Mouse (Mus musculus) intestine, embryonic 15.5 days (tissue): ENCODE results near the gene Rph3a. TPM values are rescaled to one million over a fixed set of nuclear protein-coding genes. Genes with fewer than 3 reads are reported as not detected.
"Not testable (repeated sequence)": the region's sequence is repeated elsewhere in the genome, so short reads cannot be mapped to it uniquely, and the experiment has no call there.

Source experiments
- ATAC-seq: fragments of 200-750 bp; cut with Nextera tagmentation; 2 replicates; pipeline ENCODE4 v1.8.0; 2017; ENCODE audit warnings: moderate TSS enrichment, moderate library complexity
- H3K27ac ChIP-seq: fragments of 300-500 bp; sonication (generic); 2 replicates; pipeline ENCODE4 v1.5.1; 2015; ENCODE audit warnings: mild to moderate bottlenecking, inconsistent platforms
- H3K27me3 ChIP-seq: fragments of 300-500 bp; sonication (generic); replicated peaks from 2 replicates; pipeline ENCODE4 v1.6.1; 2015; ENCODE audit warnings: inconsistent platforms
- H3K36me3 ChIP-seq: fragments of 300-500 bp; sonication (generic); 2 replicates; pipeline ENCODE4 v1.6.1; 2015; ENCODE audit warnings: inconsistent platforms
- H3K4me1 ChIP-seq: fragments of 300-500 bp; sonication (generic); replicated peaks from 2 replicates; pipeline ENCODE4 v1.6.1; 2015; ENCODE audit warnings: inconsistent platforms
- H3K4me2 ChIP-seq: fragments of 300-500 bp; sonication (generic); replicated peaks from 2 replicates; pipeline ENCODE4 v1.6.1; 2015; ENCODE audit warnings: mild to moderate bottlenecking, inconsistent platforms
- H3K4me3 ChIP-seq: fragments of 300-500 bp; sonication (generic); replicated peaks from 2 replicates; pipeline ENCODE4 v1.5.1; 2015; ENCODE audit warnings: inconsistent platforms
- H3K9ac ChIP-seq: fragments of 300-500 bp; sonication (generic); 2 replicates; pipeline ENCODE4 v1.6.1; 2015; ENCODE audit warnings: inconsistent platforms
- H3K9me3 ChIP-seq: fragments of 300-500 bp; sonication (generic); 2 replicates; pipeline ENCODE4 v1.6.1; 2016; ENCODE audit warnings: inconsistent platforms
- WGBS: fragments of 180-500 bp; shearing (Covaris S2); methylation state at CpG from one replicate; pipeline ENCODE4 v1.1.7; 2015; 5-methylcytosine and 5-hydroxymethylcytosine counted together
- polyA plus RNA-seq: library from polyadenylated mRNA; unstranded; fragments of >200 nt; fragmentation: Nextera tagmentation; extraction: Ambion mirVana; gene quantifications from 2 replicates; pipeline ENCODE4 v1.2.1, GENCODE M21; 2015

Rph3a gene
- polyA plus RNA-seq, 1 experiment from 2014 or later, result 0.20 TPM

DNA sequence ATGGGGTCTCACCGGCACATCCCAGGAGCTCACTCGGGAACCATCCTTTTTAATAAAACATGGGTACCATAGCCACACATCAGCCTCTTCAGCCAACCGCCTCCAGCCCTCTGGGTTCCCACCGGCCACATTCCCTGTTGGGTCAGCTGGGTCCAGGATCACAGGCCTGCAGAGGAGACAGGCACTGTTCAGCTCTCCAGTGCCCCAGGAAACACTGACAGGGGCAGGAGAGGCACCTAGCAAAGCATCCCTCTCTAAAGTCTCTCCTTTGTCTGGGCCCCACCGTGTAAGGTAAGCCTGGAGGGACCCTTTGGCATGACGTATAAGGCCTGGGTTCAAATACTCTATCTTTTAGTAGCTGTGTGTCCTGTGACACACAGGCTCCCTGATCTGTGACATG lies 111.6 kb downstream of the Rph3a start:
- 84% methylated on average over 6 of the region's 6 CpGs for WGBS
- Histone ChIP-seq H3K9me3 (no peaks in the 10 kb centered on the region), H3K9ac (no peak overlapping the region), H3K4me1 (no peaks in the 10 kb centered on the region), H3K27me3 (no peaks in the 10 kb centered on the region), H3K36me3 (no peaks in the 10 kb centered on the region), H3K4me3 (no peak overlapping the region), H3K27ac (no peak overlapping the region), H3K4me2 (no peak overlapping the region)
- ATAC-seq, result no peak

- Histone ChIP-seq H3K4me3 (no peak overlapping the region), H3K27ac (no peak overlapping the region), H3K9me3 (no peaks in the 10 kb centered on the region), H3K4me1 (no peaks in the 10 kb centered on the region), H3K4me2 (no peak overlapping the region), H3K27me3 (no peaks in the 10 kb centered on the region), H3K36me3 (no peaks in the 10 kb centered on the region), H3K9ac (no peak overlapping the region)
- WGBS, result 85% methylated on average over 11 of the region's 11 CpGs
- ATAC-seq, result no peak
Observed at GRCm38 (mm10) chr5:120895231-120895900, 114.5 kb downstream of the Rph3a start.

DNA sequence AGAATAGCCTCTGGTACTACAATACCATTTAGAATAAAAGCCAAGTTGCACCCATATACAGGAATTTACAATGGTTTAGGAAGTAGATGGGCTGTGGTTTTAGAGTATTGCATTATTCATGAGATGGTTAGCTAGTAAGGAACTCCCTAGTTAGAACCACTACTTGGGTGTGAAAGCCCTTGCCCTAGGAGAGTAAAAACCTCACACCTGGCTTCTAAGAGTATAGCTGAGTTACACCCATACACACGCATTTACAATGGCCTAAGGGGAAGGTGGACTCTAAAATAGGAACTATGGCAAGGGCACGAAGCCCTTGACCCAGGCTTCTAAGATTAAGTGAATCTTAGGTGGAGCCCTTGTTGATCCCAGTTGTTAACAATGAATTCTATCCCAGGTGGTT lies 115.2 kb downstream of the Rph3a start:
- not testable (repeated sequence) for H3K4me1 ChIP-seq, ATAC-seq, H3K27ac ChIP-seq, H3K4me2 ChIP-seq, H3K9me3 ChIP-seq, H3K36me3 ChIP-seq, H3K4me3 ChIP-seq, H3K9ac ChIP-seq, H3K27me3 ChIP-seq
- WGBS, result 84% methylated on average over 2 of the region's 2 CpGs

DNA sequence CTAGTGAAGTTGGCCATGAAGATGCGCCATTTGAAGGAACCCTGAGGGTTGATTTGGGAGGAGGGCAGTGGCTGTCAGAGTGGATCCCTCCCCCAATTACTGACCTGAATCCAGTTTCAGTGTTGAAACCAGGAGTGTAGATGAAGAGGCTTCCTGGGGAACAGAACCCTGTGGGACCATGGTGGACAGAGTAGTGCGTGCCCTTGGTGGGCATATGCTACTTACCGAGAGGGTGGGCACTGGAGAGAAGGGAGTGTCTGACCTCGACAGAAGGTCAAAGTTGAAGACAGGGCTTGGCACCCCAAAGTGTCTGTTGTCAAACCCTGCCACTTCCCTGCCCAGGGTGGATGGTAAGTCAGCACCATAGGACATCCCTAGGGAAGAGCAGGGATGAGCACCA lies 116.0 kb downstream of the Rph3a start:
- 92% methylated on average over 4 of the region's 4 CpGs for WGBS

DNA sequence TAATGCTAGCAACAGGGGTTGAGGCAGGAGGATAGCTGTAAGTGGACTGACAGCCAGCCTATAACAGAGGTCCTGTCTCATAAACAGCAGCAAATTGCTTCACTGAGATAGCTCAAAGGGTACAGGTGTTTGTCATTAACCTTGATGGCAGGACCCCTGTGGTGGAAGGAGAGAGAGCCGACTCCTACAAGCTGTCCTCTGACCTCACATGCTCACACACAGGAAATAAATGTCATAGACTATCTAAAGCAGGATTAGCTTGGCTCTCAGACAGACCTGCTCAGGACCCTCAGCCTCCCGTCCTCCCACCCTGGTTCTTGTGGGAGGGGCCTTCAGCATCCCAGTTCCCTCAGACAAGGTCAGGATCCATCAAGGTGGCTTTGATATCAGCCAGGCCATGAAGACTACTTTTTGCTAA lies 117.6 kb downstream of the Rph3a start:
- H3K4me3 ChIP-seq, result no peak overlapping the region
- no peaks in the 10 kb centered on the region for H3K36me3 ChIP-seq
- H3K4me2 ChIP-seq, result no peak overlapping the region
- ATAC-seq, result no peak
- H3K9me3 ChIP-seq, result no peaks in the 10 kb centered on the region
- no peaks in the 10 kb centered on the region for H3K4me1 ChIP-seq
- no peaks in the 10 kb centered on the region for H3K27me3 ChIP-seq
- 54% methylated on average over 2 of the region's 2 CpGs for WGBS
- no peak overlapping the region for H3K27ac ChIP-seq
- no peak overlapping the region for H3K9ac ChIP-seq

More for the DNA sequence above, 116.0 kb downstream of the Rph3a start:
- not testable (repeated sequence) for H3K27me3 ChIP-seq, ATAC-seq, H3K36me3 ChIP-seq, H3K4me1 ChIP-seq, H3K27ac ChIP-seq, H3K4me2 ChIP-seq, H3K9me3 ChIP-seq, H3K9ac ChIP-seq, H3K4me3 ChIP-seq

DNA sequence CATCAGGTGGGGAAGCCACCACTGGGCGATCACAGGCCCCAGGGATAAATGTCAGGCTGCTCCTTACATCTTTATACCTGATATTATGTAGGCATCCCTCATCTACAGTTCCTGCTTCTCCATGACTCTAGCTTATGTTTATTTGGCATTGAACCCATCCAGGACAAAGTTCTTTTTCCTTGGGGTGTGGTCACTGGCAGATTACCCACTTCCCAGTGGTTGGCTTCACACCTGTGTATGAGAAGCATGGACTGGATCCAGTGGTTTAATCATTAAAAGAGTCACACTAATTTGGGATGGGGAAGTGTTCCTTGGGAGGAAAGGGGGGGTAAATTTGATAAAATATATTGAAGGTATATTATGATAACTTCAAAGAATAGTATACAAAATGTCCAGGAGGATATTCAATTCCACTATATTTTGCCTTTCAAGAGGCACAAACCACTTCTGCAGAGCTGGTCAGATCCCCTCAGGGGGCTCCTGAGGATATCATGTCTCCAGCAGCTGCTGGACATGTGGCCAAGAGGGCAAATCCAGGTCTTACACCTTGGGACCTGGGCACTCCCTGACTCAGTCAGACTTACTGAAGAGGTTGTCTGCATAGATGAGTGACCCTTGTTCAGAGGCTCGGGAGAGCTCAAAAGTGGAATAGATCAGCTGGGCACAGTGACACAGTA lies 118.2 kb downstream of the Rph3a start:
- H3K27ac ChIP-seq, ATAC-seq, H3K27me3 ChIP-seq, H3K36me3 ChIP-seq, H3K4me1 ChIP-seq, H3K9ac ChIP-seq, H3K4me2 ChIP-seq, H3K9me3 ChIP-seq, H3K4me3 ChIP-seq: not testable (repeated sequence)
- WGBS, result 85% methylated on average over 2 of the region's 2 CpGs

- H3K36me3 ChIP-seq, result no peaks in the 10 kb centered on the region
- H3K4me3 ChIP-seq, result no peak overlapping the region
- H3K27ac ChIP-seq, result no peak overlapping the region
- H3K4me2 ChIP-seq, result no peak overlapping the region
- 58% methylated on average over 3 of the region's 3 CpGs for WGBS
- ATAC-seq, result no peak
- H3K9me3 ChIP-seq, result no peaks in the 10 kb centered on the region
- H3K9ac ChIP-seq, result no peak overlapping the region
- H3K4me1 ChIP-seq, result no peaks in the 10 kb centered on the region
- H3K27me3 ChIP-seq, result no peaks in the 10 kb centered on the region
Observed at GRCm38 (mm10) chr5:120890991-120891390, 118.9 kb downstream of the Rph3a start.

Other genes starting within 250 kb of the Rph3a start
- 0.20 TPM in 2 replicates for gene Oas3, start 232.4 kb downstream of the Rph3a start, polyA plus RNA-seq
- gene Oas1e, start 214.6 kb downstream of the Rph3a start, polyA plus RNA-seq, result not detected in 2 replicates
- 0.67 and 0.71 TPM in 2 replicates for gene Oas1c, start 197.6 kb downstream of the Rph3a start, polyA plus RNA-seq
- gene Oas1f, start 162.7 kb downstream of the Rph3a start, polyA plus RNA-seq, result not detected in 2 replicates
- not detected in 2 replicates for gene Oas1h, start 148.7 kb downstream of the Rph3a start, polyA plus RNA-seq
- 2.0 TPM in 2 replicates for gene Oas1g, start 122.5 kb downstream of the Rph3a start, polyA plus RNA-seq
- gene Oas1a, start 102.6 kb downstream of the Rph3a start, polyA plus RNA-seq, result 6.4 and 9.5 TPM in 2 replicates
- not detected in 2 replicates for gene Oas1d, start 95.6 kb downstream of the Rph3a start, polyA plus RNA-seq
- 19.8 and 20.1 TPM in 2 replicates for gene Ptpn11, start 181.3 kb upstream of the Rph3a start, polyA plus RNA-seq
- 589 and 659 TPM in 2 replicates for gene Rpl6, start 194.4 kb upstream of the Rph3a start, polyA plus RNA-seq
- 3.9 and 4.2 TPM in 2 replicates for gene Hectd4, start 210.1 kb upstream of the Rph3a start, polyA plus RNA-seq